In the genomic region with DNA sequence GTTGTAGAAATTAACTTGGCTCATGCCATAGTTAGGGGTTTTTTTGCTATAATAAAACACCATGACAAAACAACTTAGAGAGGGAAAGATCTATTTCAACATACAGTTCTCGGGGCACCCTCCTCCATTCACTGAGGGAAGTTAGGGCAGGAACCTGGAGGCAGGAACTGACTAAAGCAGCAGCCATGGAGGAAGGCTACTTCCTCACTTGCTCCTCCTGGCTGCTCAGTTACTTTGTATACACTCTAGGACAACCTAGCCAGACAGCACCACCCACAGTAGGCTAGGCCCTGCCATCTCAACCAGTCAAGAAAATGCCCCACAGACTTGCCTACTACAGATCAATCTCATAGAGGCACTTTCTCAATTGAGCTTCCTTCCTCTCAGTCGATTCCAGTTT, we compare ENCODE assay signal across 14 mouse cellular contexts.
"Had no signal": no experiment of that assay in that cellular context is flagged by ENCODE, and none has a peak within 500 bp of the region (broad histone marks: within the 10 kb centered on the region; RNA-seq: fewer than 3 reads in every experiment).

No protein-coding gene starts in this region.

- H3K4me3 ChIP-seq: limb, embryonic 12.5 days; midbrain, embryonic 13.5 days; neural tube, embryonic 12.5 days had no signal

- H3K27me3 ChIP-seq: limb, embryonic 12.5 days; midbrain, embryonic 13.5 days; neural tube, embryonic 12.5 days had no signal

- H3K9ac ChIP-seq: limb, embryonic 12.5 days; liver, postnatal 0 days; midbrain, embryonic 13.5 days; neural tube, embryonic 12.5 days had no signal

- DNase-seq: kidney, adult 8-10 months; kidney, postnatal 25 days; liver; liver, postnatal 0 days; retina, postnatal 1 day; right cerebral cortex, postnatal 4 days; spleen, adult 18-20 months; thymus, adult 18-20 months; thymus, postnatal 14 days had no signal

- H3K27ac ChIP-seq: limb, embryonic 12.5 days; midbrain, embryonic 13.5 days; neural tube, embryonic 12.5 days had no signal

- ATAC-seq: inflammation-experienced regulatory T-cells, adult 6 months; intestine, postnatal 0 days; liver, postnatal 0 days; midbrain, embryonic 13.5 days had no signal

- H3K4me2 ChIP-seq: limb, embryonic 12.5 days; midbrain, embryonic 13.5 days; neural tube, embryonic 12.5 days had no signal

- H3K4me1 ChIP-seq: limb, embryonic 12.5 days; midbrain, embryonic 13.5 days; neural tube, embryonic 12.5 days had no signal

- H3K9me3 ChIP-seq: limb, embryonic 12.5 days; midbrain, embryonic 13.5 days; neural tube, embryonic 12.5 days had no signal
